ENCODE assay signal across 21 mouse cellular contexts in genomic region chr6:61166891-61167290, GRCm38 (mm10). TPM values are rescaled to one million over a fixed set of nuclear protein-coding genes. Genes with fewer than 3 reads are reported as not detected.
A peak's percentile ranks its signal among the peaks of the same experiment; 100 is the strongest.
DNase-seq lines count a peak whose midpoint lies in the region; ATAC-seq lines count a peak whose summit lies in the region.
"Had no signal": no experiment of that assay in that cellular context is flagged by ENCODE, and none has a peak within 500 bp of the region (broad histone marks: within the 10 kb centered on the region; RNA-seq: fewer than 3 reads in every experiment).

No protein-coding gene starts in this region.

- DNase-seq in lung, postnatal 36 days, result peak; percentile 40
- no peak for DNase-seq in lung, postnatal 10 days
- DNase-seq in adipocyte (ENCODE audit: low spot score), result peak; percentile 55
- DNase-seq in left cerebral cortex, adult 8-10 months (ENCODE audit: low spot score in 2 of 2), result no peak
- no peak for DNase-seq in adrenal gland, adult 2 months
- DNase-seq: adrenal gland, postnatal 10 days; adrenal gland, postnatal 36 days; cerebellum, adult 18-20 months; cerebellum, adult 9-10 months; cerebellum, postnatal 14 days; forebrain, postnatal 0 days; gastrocnemius, postnatal 25 days; heart, adult 11 months; heart, postnatal 10 days; heart, postnatal 36 days had no signal

- ATAC-seq in granulocyte monocyte progenitor cell, adult 5-6 weeks (replicated peaks; ENCODE audit: poor library complexity, severe bottlenecking), result peak; percentile 22; the same call in 1 of the 2 replicates
- ATAC-seq: forebrain, embryonic 14.5 days; forebrain, postnatal 0 days; hindbrain, embryonic 16.5 days; inflammation-experienced regulatory T-cells, adult 6 months; intestine, embryonic 16.5 days; Patski had no signal

RNA-seq across cellular contexts. Expression of gene Ccser1, which starts 13.2 kb away (rescaled TPM):
- 1.4 TPM in 1 of 2 replicates, not detected in the other for total RNA-seq in granulocyte monocyte progenitor cell, adult 5-6 weeks (2014; fragmentation: Nextera tagmentation)
- 0.04 TPM in 1 of 2 replicates, not detected in the other for total RNA-seq in granulocyte monocyte progenitor cell, adult 5-6 weeks (2017)
- total RNA-seq in left cerebral cortex, adult 8-10 months (2022), result 10 to 100 TPM; 29.2 to 39.4 (median 30.2) TPM
- total RNA-seq in adrenal gland, adult 2 months (2021), result 1 to 10 TPM; 2.3 to 3.0 TPM
- 0.20 and 0.21 TPM in 2 replicates for polyA plus RNA-seq in adrenal gland, adult 2 months (2012; rRNA removed)
- polyA plus RNA-seq: inflammation-experienced regulatory T-cells, adult 6 months had no signal

Comparison
In these comparisons a context has a peak if more than half of its experiments do, and no peak if none do; other contexts are left out.
1. DNase-seq: peak in lung, postnatal 36 days (single experiment) and adipocyte (single experiment); none in lung, postnatal 10 days (single experiment), left cerebral cortex, adult 8-10 months (0 of 2) and adrenal gland, adult 2 months (single experiment).
2. RNA of gene Ccser1, which starts 13.2 kb away (total RNA-seq): 29.2 to 39.4 TPM in left cerebral cortex, adult 8-10 months; 2.3 to 3.0 TPM in adrenal gland, adult 2 months and 0.04 to 1.4 TPM in granulocyte monocyte progenitor cell, adult 5-6 weeks; every median in the first group is over 4 times any median in the second.